Mouse (Mus musculus) stomach, postnatal 0 days (tissue): ENCODE measurements around the gene Osbpl8. TPM values are rescaled to one million over a fixed set of nuclear protein-coding genes. Genes with fewer than 3 reads are reported as not detected.
A peak's percentile ranks its signal among the peaks of the same experiment; 100 is the strongest.

Experiments
- ATAC-seq: fragments of 200-750 bp; cut with Nextera tagmentation; 2 replicates; pipeline ENCODE4 v1.8.0; 2017; ENCODE audit not compliant: low FRiP score, low TSS enrichment
- DNase-seq: peaks from one replicate; pipeline ENCODE4 v3.0.0-alpha.2; 2016; ENCODE audit warnings: low spot score
- H3K27ac ChIP-seq: fragments of 300-500 bp; sonication (generic); replicated peaks from 2 replicates; pipeline ENCODE4 v1.5.1; 2014; ENCODE audit warnings: mild to moderate bottlenecking, control low read depth
- H3K27me3 ChIP-seq: fragments of 300-500 bp; sonication (generic); 2 replicates; pipeline ENCODE4 v1.6.1; 2014; ENCODE audit warnings: low read length; ENCODE audit not compliant: control insufficient read depth, insufficient read depth
- H3K36me3 ChIP-seq: fragments of 300-500 bp; sonication (generic); 2 replicates; pipeline ENCODE4 v1.6.1; 2014; ENCODE audit warnings: low read length, mixed read lengths; ENCODE audit not compliant: control insufficient read depth, insufficient read depth
- H3K4me1 ChIP-seq: fragments of 300-500 bp; sonication (generic); replicated peaks from 2 replicates; pipeline ENCODE4 v1.6.1; 2014; ENCODE audit warnings: antibody characterized with exemption; ENCODE audit not compliant: control insufficient read depth, insufficient read depth
- H3K4me2 ChIP-seq: fragments of 300-500 bp; sonication (generic); replicated peaks from 2 replicates; pipeline ENCODE4 v1.6.1; 2014; ENCODE audit warnings: low read depth, mild to moderate bottlenecking, control low read depth, moderate library complexity
- H3K4me3 ChIP-seq: fragments of 300-500 bp; sonication (generic); 2 replicates; pipeline ENCODE4 v1.5.1; 2014; ENCODE audit warnings: low read depth, low read length, control low read depth
- H3K9ac ChIP-seq: fragments of 300-500 bp; sonication (generic); 2 replicates; pipeline ENCODE4 v1.6.1; 2014; ENCODE audit warnings: mild to moderate bottlenecking, low read length, control low read depth, mixed read lengths
- H3K9me3 ChIP-seq: fragments of 300-500 bp; sonication (generic); 2 replicates; pipeline ENCODE4 v1.6.1; 2016; ENCODE audit warnings: low read length; ENCODE audit not compliant: control insufficient read depth
- CTCF ChIP-seq: IDR thresholded peaks from 2 replicates; pipeline ENCODE4 v1.5.1; 2016; ENCODE audit warnings: antibody characterized with exemption, low read depth, mild to moderate bottlenecking, moderate library complexity
- EP300 ChIP-seq: optimal IDR thresholded peaks from 2 replicates; pipeline ENCODE3; 2016; ENCODE audit warnings: antibody characterized with exemption
- WGBS: fragments of 180-500 bp; shearing (Covaris S2); extraction: QIAGEN DNeasy Blood & Tissue Kit; methylation state at CpG from one replicate; pipeline ENCODE4 v1.1.7; 2014; 5-methylcytosine and 5-hydroxymethylcytosine counted together
- polyA plus RNA-seq: library from polyadenylated mRNA; unstranded; fragments of >200 nt; fragmentation: Nextera tagmentation; extraction: Ambion mirVana; gene quantifications from 2 replicates; pipeline ENCODE4 v1.2.1, GENCODE M21; 2015

The Osbpl8 gene
- polyA plus RNA-seq, 1 experiment from 2014 or later = 5.1 TPM

- no peak overlapping the region for H3K27ac ChIP-seq
- no peaks in the 10 kb centered on the region for H3K4me1 ChIP-seq
- no peaks in the 10 kb centered on the region for H3K9me3 ChIP-seq
- no peak for DNase-seq
- WGBS = 80% methylated on average over 7 of the region's 7 CpGs
- no peaks in the 10 kb centered on the region for H3K36me3 ChIP-seq
- no peak overlapping the region for H3K4me2 ChIP-seq
- no peak overlapping the region for H3K9ac ChIP-seq
- TF ChIP-seq CTCF (no peak), EP300 (no peak)
- no peak overlapping the region for H3K4me3 ChIP-seq
- no peaks in the 10 kb centered on the region for H3K27me3 ChIP-seq
- no peak for ATAC-seq
Observed at GRCm38 (mm10) chr10:111201120-111201519, 36.6 kb downstream of the Osbpl8 start.

- Histone ChIP-seq H3K9me3 (no peaks in the 10 kb centered on the region), H3K27me3 (no peaks in the 10 kb centered on the region), H3K4me1 (no peaks in the 10 kb centered on the region), H3K36me3 (no peaks in the 10 kb centered on the region), H3K27ac (no peak overlapping the region), H3K4me3 (no peak overlapping the region), H3K9ac (no peak overlapping the region), H3K4me2 (no peak overlapping the region)
- ATAC-seq (no peak), DNase-seq (no peak)
- TF ChIP-seq EP300 (no peak), CTCF (no peak)
- WGBS = 78% methylated on average over 4 of the region's 4 CpGs
Observed at GRCm38 (mm10) chr10:111201666-111202065, 37.1 kb downstream of the Osbpl8 start.

GRCm38 (mm10) chr10:111204089-111204488 lies 39.5 kb downstream of the Osbpl8 start:
- Histone ChIP-seq H3K36me3 (no peaks in the 10 kb centered on the region), H3K27ac (no peak overlapping the region), H3K4me3 (no peak overlapping the region), H3K9ac (no peak overlapping the region), H3K4me1 (no peaks in the 10 kb centered on the region), H3K27me3 (no peaks in the 10 kb centered on the region), H3K4me2 (no peak overlapping the region), H3K9me3 (no peaks in the 10 kb centered on the region)
- 75% methylated on average over 5 of the region's 5 CpGs for WGBS
- DNase-seq = no peak
- TF ChIP-seq CTCF (no peak), EP300 (no peak)
- ATAC-seq = no peak

- Histone ChIP-seq H3K27me3 (no peaks in the 10 kb centered on the region), H3K9me3 (no peaks in the 10 kb centered on the region), H3K36me3 (no peaks in the 10 kb centered on the region), H3K9ac (no peak overlapping the region), H3K4me3 (no peak overlapping the region), H3K27ac (no peak overlapping the region), H3K4me2 (no peak overlapping the region), H3K4me1 (no peaks in the 10 kb centered on the region)
- ATAC-seq (no peak), DNase-seq (no peak)
- TF ChIP-seq CTCF = no peak
- no peak for TF ChIP-seq EP300
- 97% methylated on average over 2 of the region's 2 CpGs for WGBS
Observed at GRCm38 (mm10) chr10:111205421-111205820, 40.9 kb downstream of the Osbpl8 start.

- Histone ChIP-seq H3K9ac (no peak overlapping the region), H3K36me3 (no peaks in the 10 kb centered on the region), H3K4me3 (no peak overlapping the region), H3K4me1 (no peaks in the 10 kb centered on the region), H3K9me3 (no peaks in the 10 kb centered on the region), H3K4me2 (no peak overlapping the region), H3K27ac (no peak overlapping the region), H3K27me3 (no peaks in the 10 kb centered on the region)
- no peak for ATAC-seq
- no peak for DNase-seq
- WGBS = 83% methylated on average over 9 of the region's 9 CpGs
- TF ChIP-seq CTCF (no peak), EP300 (no peak)
Observed at GRCm38 (mm10) chr10:111207386-111207785, 42.8 kb downstream of the Osbpl8 start.

- Histone ChIP-seq H3K4me1 (no peaks in the 10 kb centered on the region), H3K9me3 (no peaks in the 10 kb centered on the region), H3K9ac (no peak overlapping the region), H3K4me2 (no peak overlapping the region), H3K27me3 (no peaks in the 10 kb centered on the region), H3K4me3 (no peak overlapping the region), H3K27ac (no peak overlapping the region), H3K36me3 (no peaks in the 10 kb centered on the region)
- TF ChIP-seq CTCF = no peak
- TF ChIP-seq EP300 = peak; percentile 40
- no peak for DNase-seq
- WGBS = 59% methylated on average over 3 of the region's 3 CpGs
- peak; percentile 53; the same call in 1 of the 2 replicates for ATAC-seq
Observed at GRCm38 (mm10) chr10:111214084-111214483, 49.5 kb downstream of the Osbpl8 start.
